Mouse (Mus musculus) thymus, postnatal 0 days (tissue): Measurements from ENCODE around the gene Cfap54. TPM values are rescaled to one million over a fixed set of nuclear protein-coding genes. Genes with fewer than 3 reads are reported as not detected.

ENCODE experiments used
- DNase-seq: peaks from one replicate; pipeline ENCODE4 v3.0.0-alpha.2; 2015; ENCODE audit warnings: low spot score
- polyA plus RNA-seq: library from polyadenylated mRNA; unstranded; fragments of >200 nt; fragmentation: Nextera tagmentation; extraction: Ambion mirVana; gene quantifications from 2 replicates; pipeline ENCODE4 v1.2.1, GENCODE M21; 2015

Gene Cfap54
- 0.30 and 0.68 TPM in 2 replicates for polyA plus RNA-seq

DNA sequence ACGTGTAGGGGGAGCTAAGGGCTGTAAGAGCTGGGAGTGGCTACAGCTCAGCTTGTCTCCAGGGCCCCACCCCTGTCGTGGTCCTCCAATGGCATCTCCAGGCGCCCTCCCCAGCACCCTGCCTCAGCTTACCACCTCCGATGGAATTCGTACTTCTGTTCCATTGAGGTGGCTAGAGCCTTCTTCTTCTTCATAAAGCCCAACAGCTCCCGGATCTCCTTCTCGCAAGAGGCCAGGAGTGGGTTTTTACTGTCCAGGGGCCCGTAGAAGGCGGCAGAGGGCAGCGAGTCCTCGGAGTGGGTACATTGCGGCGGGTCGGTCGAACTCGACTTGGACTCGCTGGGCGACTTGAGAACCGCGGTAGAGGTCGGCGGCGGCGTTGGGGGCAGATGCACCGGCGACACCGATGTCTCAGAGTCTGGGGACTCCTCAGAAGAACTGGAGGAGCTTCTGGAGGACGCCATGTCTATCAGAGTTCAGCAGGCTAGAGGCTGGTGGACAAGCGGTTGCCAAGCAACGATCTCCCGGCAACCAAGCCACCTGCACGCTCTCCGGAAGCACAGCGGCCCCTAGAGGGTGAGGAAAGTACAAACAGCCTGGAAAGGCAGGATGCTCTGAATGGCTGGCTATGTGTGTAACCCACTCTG lies at the start of gene Cfap54:
Cfap54 (minus strand) TSS at position 486 of the 647 bp plus-strand sequence.
- peak; percentile 94 for DNase-seq

DNA sequence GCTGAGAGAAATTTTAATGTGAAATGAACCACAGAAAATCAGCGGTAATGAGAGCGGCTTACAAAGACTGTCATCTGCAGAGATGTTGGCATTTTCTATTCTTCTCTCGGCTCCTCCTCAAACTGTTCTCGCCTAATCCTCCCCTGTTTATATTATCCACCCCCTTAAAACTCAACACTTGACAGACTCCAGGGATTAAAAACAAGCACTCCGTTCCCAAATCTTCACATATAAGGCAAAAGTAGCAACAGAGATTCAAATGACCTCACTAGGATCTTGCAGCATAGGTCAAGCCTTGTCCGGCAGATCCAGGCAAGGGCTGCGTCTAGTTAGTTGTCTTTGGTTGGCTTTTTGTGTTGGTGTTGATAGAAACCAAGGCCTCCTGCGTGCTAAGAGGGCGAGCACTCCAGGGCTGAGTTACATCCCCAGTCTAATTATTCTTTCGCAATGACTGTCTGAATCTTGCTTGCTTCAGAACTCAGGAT lies 49.1 kb upstream of the Cfap54 start:
- no peak for DNase-seq

DNA sequence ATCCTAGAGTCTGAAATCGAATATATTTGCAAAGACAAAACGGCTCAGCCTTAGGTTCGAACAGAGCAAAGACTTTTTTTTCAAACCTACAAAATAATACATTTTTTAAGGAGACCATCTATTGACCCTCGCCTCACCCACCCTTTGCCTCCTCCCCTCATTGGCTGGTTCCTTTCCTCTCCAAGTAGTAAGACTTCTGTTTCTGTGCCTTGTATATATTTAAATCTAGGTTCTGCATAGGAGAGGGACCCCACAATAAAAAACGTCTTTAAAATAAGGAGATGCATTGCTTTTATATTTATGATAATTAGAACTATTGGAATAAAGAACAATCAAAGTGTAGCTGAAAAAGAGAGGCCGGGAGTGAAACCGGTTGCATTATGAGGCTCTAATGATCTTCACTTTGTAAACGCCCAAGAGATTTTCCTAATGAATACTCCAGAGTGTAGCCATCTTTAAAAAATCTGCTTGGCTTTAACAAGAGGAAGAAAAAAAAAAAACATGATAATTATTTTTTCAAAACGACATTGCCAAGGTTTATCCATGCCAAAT lies 48.6 kb upstream of the Cfap54 start:
- DNase-seq, result no peak

DNA sequence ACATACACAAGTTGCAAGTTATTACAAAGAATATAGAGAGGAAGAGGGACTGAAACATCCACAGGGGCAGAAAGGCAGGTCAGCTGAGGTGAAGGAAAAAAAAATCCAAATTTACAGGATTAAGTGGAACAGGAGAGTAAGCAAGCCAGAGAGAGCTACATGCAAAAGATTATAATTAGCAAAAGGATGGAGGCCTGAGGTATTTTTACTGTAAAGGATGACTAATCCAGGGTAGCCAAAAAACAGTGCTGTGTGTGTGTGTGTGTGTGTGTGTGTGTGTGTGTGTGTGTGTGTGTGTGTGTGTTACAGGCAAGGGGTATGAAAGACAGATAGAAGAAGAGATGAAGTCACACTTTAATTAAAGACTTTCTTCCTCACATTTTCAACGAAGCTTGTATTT lies 47.9 kb upstream of the Cfap54 start:
- no peak for DNase-seq

DNA sequence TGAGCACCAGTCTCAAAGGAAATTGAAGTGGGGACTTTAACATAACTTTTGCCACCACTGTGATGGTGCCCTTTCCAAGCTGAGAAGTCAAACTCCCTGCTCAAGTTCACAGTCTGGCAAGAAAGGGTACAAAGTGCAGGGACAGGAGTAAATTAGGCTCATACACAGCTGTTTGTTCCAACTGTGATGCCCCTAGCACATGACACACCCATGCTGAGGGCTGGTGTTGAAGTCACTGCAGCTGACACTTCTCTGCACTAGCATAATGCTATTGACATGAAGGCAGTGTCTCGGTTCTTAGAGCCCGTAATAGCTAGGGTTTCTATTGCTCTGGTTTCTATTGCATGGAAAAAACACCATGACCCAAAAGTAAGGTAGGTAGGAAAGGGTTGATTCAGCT lies 47.1 kb upstream of the Cfap54 start:
- DNase-seq, result no peak

DNA sequence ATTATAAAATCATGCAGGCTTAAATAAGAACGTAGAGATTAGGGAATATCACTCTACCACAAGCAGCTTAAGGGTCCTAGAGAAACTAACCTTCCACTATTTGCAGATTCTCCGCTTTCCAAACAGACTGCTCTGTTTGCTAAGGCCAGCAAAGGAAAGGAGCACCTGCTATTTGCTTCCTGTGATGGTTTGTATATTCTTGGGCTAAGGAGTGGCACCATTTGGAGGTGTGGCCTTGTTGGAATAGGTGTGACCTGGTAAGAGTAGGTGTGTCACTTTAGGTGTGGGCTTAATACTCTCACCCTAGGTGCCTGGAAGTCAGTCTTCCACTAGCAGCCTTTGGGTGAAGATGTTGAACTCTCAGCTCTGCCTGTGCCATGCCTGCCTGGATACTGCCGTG lies 44.6 kb upstream of the Cfap54 start:
- DNase-seq, result no peak

DNA sequence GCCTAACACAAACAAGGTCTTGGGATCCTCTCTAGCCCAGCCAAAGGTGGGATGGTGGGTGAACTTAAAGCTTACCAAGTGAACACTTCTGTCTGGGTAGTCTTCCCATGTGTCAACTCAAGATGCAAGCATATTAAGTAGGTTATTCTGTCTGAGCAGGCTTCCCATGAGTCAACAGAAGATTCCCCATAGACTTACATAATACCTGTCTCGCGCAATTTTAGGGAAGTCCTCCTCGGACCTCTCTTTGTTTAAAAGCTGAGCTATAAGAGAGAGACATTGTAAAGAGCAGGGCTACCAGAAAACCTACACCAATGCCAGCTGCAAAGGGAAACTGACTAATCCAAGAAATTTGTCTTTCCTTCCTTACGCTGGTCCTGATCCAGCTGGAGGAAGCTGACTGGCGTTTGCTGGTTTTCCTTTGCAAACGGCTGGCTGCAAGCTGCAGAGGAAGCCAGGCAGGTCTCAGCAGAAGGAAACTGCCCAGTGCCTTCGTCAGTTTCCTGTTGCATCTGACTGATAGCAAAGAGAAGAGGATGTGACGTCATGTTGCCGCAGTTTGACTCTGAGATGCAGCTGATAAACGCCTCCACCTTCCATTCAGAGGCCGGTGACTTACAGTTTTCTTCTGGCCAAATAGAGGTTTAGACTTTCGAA lies 42.7 kb upstream of the Cfap54 start:
- DNase-seq, result peak; percentile 93

DNA sequence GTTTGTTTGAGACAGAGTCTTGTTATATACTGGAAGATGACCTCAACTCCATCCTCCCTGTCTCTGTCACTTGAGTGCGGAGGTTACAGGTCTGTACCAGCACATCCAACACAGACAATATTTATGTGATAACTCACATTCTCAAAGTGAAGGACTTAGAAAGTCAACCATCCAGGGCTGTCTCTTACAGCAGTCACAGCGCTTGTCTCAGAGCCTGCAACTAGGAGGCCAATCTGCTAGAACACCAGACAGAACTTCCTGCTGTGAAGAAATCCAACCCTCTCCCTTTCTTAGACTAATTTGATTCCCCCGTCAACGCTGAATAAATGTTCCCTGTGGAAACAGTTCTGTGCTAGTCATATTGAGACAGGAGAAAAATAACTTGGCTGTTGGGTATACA lies 41.9 kb upstream of the Cfap54 start:
- peak; percentile 50 for DNase-seq

DNA sequence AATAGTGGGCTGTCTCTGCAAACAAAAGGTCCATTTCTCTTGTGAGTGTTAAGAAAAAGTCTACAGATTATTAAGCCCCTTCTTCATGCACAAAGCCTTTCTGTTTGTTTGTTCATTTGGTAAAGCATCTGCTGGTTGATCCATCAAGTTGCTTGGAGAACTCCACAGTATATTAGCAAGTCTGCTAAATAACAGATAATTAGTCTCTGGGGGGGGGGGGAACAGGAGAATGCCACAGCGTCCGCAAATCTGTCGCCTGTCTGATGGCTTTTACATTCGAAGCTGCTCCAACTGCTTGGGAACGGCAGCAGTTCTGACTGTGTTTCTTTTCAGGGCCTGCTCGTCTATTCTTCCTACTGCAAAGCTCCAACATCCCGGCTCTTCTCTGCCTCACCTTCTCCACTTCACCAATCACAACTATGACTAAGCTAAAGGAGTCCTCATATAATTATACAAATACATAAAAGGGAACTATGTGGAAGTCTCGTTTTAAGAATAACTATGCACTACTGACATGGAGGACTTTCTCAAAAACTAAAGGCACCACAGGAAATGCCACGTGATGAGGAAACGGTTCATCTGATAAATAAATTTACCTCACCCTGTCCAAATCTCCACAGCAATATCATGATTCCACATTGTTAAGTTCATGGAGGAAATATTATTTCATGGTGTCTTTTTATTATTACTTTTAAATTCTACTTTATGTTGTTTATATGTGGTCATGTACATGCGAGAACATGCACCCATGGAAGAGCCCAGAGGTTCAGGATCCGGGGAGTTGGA lies 41.2 kb upstream of the Cfap54 start:
- peak; percentile 45 for DNase-seq

DNA sequence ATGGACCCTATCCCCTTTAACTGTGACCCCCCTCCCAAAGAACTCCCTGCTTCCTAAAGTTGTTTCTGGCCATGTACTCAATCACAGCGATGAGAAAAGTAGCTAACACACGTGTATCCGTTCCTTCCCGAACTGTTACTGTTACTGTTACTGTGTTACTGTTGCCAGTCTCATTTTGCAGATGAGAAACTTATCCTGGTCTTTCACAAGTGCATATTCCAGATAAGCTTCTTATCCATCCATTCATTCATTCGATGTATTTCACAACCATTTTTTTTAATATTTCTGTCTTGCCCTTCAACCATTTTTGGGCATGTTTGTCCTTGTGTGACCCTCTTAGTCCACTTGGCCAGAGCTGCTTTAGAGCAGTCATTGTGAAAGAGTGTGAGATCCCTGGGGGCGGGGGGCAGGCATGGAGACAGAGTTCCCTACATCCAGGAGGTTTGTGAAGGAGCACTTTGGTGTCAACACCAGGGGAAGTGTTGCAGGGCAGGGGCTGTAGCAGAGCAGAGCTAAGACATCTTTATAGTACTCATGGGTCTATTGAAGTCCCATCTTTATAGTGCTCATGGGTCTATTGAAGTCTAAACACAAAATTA lies 39.9 kb upstream of the Cfap54 start:
- no peak for DNase-seq

DNA sequence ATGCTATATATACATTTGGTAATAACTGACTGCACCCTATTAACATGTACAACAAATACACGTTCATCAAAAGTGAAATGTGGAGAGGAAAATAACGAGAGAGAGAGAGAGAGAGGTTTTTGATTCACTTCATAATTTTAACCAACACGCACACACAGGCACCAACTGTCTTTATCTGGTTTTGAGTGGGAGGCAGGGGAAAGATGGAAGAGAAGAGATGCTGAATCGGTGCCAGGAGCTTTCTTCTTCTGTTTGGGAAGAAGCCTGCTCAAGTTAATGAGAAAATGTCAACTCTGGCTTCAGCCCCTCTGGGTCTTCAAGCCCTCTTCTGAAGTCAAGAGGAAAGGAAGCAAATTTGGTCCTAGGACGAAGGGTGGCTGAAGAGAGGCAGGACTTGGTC lies 38.4 kb upstream of the Cfap54 start:
- DNase-seq, result no peak

DNA sequence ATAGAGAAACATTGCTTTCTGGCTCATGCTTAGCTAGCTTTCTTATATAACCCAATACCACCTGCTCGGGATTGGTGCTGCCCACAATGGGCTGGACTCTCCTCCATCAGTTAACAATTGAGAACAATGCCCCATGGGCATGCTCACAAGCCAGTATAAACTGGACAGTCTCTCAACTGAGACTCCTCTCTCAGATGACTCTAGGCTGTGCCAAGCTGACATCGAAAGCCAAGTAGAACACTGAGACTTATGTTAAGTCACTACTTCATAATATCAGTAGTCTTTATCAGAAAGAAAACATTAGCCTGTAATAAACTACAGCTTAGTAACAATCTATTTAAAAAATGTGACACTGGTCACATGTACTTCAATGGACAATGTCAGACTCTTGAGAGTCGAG lies 35.2 kb upstream of the Cfap54 start:
- DNase-seq, result no peak

DNA sequence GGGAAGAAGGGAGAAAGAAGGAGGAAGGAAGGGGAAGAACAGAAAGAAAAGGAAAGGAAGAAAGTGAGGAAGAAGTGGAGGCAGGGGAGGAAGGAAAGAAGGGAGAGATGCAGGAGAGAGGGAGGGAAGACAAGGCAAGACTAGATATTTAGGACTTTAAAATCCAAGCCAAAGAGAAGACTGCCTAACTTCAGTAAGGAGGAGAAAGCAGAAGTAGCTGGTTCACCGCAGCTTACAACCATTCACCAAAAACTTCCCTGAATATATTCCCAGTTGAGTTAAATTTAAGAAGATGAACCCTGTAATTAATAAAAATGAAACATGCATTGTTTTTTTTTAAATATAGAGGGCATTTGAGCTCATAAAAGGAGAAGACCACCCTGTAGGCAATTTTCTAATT lies 34.3 kb upstream of the Cfap54 start:
- DNase-seq, result no peak

DNA sequence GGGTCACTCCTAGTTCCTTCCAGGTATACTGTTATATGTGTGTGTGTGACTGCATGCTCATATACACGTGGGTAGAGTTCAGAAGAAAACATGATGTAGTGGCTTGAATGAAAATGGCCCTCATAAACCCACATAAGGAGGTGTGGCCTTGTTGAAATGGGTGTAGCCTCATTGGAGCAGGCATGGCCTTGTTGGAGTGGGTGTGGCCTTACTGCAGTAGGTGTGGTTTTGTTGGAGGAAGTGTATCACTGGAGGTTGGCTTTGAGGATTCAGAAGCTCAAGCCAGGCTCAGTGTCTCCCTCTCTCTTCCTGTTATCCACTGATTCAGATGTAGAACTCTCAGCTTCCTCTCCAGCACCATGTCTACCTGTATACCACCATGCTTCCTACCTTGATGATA lies 33.4 kb upstream of the Cfap54 start:
- no peak for DNase-seq

DNA sequence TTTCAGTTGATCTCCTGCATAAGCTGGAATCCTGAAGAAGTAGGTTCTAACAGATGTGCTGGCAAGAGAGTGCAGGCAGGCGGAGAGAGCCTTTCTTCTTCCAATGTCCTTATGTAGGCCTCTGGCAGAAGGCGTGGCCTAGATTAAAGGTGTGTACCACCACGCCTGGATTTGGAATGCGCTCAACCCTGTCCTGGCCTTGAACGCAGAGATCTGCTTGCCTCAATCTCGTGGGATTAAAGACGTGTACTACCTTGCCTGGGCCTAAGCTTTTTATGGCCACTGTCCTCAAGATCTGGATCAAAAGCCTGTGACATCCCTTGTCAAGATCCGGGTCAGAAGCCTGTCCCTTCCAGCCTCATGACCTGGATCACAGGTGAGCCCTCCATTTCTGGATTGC lies 32.5 kb upstream of the Cfap54 start:
- DNase-seq, result no peak

DNA sequence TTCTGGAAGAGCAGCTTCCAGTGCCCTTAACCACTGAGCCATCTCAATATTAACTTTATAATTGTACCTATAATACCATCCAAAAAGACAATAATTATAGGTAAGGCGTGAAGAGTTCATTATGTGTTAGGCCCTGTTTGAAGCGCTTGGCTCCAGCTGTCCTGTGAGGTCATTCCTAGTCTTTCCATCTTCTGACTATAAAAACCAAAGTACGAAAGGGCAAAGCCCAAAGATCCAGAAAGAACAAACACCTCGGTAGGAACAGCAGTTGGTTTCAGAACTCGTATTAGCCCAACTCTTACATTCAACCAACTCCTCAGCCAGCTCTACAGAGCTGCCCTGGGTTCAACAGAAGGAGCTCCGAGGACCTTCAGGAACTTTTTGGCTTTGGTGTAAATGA lies 30.6 kb upstream of the Cfap54 start:
- DNase-seq, result no peak

DNA sequence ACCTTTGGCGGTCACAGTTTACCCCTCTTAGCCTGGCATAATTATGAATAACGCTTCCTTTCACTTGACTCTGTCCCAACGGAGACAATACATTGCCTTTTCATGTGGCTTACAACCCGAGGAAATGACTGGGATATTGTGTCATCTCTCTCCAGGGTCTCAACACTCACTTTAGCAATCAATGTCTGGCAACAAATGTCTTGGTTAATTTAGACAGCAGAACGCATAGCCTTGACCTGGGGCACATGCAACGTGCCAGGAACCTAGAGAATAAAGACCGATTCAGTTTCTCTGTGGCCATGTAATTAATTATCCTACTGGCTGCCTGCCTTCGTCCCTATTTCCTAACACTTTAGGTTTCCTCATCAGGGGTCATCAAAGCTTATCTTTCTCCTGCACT lies 30.0 kb upstream of the Cfap54 start:
- DNase-seq, result no peak

DNA sequence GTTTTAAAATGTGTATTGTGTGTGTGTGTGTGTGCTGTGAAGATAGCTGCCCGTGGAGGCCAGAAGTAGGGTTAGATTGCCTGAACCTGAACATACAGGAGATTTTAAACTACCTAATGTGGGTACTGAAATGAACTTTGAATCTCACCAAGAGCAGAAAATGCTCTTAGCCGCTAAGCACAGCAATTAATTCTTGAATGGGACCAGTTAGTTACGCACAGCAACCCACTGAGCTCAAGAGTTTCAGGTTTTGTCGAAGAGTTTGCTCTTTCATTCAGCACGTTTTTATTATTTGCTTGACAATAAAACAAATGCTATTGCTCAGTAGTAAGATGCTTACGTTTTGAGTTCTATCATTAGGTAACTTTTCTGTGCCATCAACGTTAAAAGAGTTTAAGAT lies 23.9 kb upstream of the Cfap54 start:
- DNase-seq, result no peak

DNA sequence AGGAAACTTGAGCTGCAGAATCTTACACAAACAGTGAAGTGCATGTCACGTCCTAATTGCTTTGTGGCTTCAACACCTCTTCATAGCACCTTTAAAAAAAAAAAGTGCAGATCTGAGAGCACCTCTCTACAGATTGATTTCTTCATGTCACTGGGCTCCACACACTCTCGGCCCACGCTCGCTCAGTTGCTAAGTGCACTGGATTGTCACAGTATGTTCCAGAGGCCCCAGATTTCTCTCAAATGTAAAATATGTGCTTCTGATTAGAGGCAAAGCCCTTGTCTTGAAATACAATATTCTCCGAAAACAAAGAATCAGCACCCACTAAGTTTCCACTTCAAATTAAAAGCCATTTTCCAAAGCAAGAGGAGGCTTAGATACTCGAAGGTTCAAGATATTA lies 22.9 kb upstream of the Cfap54 start:
- DNase-seq, result no peak

DNA sequence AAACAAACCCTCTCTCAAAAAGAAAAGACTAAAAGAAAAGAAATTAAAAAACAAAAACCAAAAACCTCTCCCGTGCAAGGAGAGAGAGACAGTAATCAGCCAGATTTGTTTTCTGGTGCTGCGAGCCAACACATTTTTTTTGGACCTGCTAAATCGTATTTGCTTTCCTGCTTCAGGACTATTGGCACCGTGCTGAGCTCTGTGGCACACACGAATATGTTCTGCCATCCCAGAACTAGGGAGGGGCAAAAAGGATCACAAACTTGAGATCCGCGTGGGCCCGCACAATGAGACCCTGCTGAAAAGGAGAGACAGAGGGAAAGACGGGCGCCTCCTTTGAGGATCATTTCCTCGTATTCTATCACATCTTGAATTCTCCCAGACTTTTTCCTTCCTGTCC lies 22.3 kb upstream of the Cfap54 start:
- DNase-seq, result no peak

DNA sequence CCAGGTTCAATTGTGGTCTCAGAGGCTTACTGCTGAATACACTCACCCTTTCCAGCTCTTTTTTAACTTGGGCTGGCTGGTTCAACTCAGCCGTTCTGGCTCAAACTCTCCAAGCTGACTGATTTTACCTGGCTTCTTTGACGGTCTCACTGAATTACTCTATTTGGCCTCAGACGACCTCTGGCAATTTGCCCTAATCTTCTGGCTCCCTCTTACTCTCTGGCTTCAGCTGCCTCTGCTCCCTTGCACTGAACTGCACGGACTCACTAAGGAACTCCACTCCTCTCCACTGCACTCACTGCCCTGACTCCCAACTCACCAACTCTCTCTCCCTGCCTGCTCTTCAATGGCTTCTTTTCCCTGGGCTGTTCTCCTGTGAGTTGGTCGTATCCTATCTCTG lies 20.9 kb upstream of the Cfap54 start:
- DNase-seq, result no peak
